ENCODE assay signal across 25 mouse cellular contexts in genomic region chr5:143487193-143487592, GRCm38 (mm10).
"Had no signal": no experiment of that assay in that cellular context is flagged by ENCODE, and none has a peak within 500 bp of the region (broad histone marks: within the 10 kb centered on the region; RNA-seq: fewer than 3 reads in every experiment).

No protein-coding gene starts in this region.

- H3K27ac ChIP-seq: gastrocnemius, adult 2 months; heart, adult 2 months; heart, embryonic 13.5 days; heart, embryonic 15.5 days; hindbrain, embryonic 13.5 days; hindbrain, embryonic 15.5 days; hindbrain, postnatal 0 days; kidney, embryonic 15.5 days; kidney, postnatal 0 days; limb, embryonic 13.5 days; limb, embryonic 15.5 days; liver, embryonic 12.5 days; liver, embryonic 14.5 days had no signal

- ATAC-seq: hindbrain, postnatal 0 days; intestine, embryonic 16.5 days; liver, embryonic 12.5 days had no signal

- DNase-seq: gastrocnemius, adult 2 months; gastrocnemius, postnatal 10 days; gastrocnemius, postnatal 25 days; heart, adult 11 months; heart, adult 2 months; heart, postnatal 14 days; heart, postnatal 36 days; kidney, adult 11 months; kidney, adult 2 months; kidney, adult 9 months; kidney, postnatal 14 days; kidney, postnatal 36 days; left cerebral cortex, postnatal 4 days had no signal

- H3K4me3 ChIP-seq: gastrocnemius, adult 2 months; heart, adult 2 months; heart, embryonic 13.5 days; heart, embryonic 15.5 days; hindbrain, embryonic 13.5 days; hindbrain, embryonic 15.5 days; kidney, embryonic 15.5 days; limb, embryonic 13.5 days; limb, embryonic 15.5 days; liver, embryonic 12.5 days had no signal
